Mouse (Mus musculus): ENCODE measurements around the gene 4430402I18Rik.
A peak's percentile ranks its signal among the peaks of the same experiment; 100 is the strongest.

4430402I18Rik gene

GRCm38 (mm10) chr19:28968178-28968577, 578 bp upstream of the 4430402I18Rik start:
- DNase-seq (ENCODE audit: low read depth, low spot score): no peak

- no peak for DNase-seq (ENCODE audit: low read depth, low spot score)
Measured at GRCm38 (mm10) chr19:28964552-28964903, 3.1 kb downstream of the 4430402I18Rik start.

- DNase-seq (ENCODE audit: low read depth, low spot score): peak; percentile 84
Measured at GRCm38 (mm10) chr19:28963842-28964551, 3.6 kb downstream of the 4430402I18Rik start, which contains the start of gene Plpp6. TSS of gene Plpp6 (plus strand) at chr19:28963953.

DNA sequence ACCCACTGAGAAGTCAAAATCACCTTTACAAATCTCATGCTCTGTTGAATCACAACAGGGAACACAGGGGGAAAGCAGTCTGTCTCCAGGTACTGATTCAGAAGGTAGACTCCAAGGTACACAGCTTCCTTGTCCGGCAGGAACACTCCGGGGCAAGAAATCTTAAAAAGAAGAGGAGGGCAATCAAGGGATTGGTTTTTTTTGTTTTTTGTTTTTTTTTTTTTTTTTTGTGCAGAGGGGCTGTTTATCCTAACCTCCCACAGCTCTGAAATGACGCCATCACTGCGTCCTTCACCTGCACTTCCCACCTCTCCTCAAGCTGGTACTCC, 4.1 kb downstream of the 4430402I18Rik start:
- no peak for DNase-seq (ENCODE audit: low read depth, low spot score)

- no peak for DNase-seq (ENCODE audit: low read depth, low spot score)
Measured at GRCm38 (mm10) chr19:28963113-28963512, 4.5 kb downstream of the 4430402I18Rik start.

DNA sequence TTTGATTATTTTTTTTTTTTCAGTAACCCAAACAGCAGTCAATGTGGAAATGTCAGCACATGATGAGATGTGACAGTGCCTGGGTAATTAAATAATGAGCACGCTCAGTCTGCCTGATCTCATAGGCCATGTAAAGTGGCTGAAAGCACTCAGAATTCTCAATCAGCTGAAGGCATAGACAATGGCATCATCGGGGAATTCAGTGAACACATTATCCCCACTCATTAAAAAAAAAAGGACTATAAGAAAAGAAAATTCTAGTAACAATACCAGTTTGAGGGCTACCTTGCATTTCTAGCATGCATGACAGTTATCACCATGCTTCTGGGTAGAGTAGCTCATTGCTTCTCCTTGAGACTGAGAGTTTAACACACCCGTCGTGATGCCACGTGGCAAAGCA, 16.3 kb downstream of the 4430402I18Rik start:
- DNase-seq (ENCODE audit: low read depth, low spot score): no peak

DNA sequence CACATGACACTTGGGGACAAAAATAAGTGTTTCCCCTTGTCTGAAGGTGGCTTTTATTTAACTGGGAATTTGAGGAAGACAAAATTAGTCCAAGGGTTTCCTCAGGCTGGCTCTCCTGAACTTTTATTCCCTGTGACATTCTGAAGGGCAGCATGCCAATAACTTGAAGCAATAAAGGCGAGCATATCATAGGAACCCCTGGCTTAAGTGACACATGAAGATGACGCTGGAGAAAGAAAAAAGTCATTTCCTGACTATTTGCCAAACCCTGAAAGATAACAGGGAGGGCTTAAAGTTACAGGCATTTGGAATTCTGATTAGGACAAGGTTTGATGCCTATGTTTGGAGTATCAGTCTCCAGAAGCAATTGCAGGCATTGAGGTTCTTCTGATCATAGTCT, 20.3 kb downstream of the 4430402I18Rik start:
- DNase-seq (ENCODE audit: low read depth, low spot score): no peak

DNA sequence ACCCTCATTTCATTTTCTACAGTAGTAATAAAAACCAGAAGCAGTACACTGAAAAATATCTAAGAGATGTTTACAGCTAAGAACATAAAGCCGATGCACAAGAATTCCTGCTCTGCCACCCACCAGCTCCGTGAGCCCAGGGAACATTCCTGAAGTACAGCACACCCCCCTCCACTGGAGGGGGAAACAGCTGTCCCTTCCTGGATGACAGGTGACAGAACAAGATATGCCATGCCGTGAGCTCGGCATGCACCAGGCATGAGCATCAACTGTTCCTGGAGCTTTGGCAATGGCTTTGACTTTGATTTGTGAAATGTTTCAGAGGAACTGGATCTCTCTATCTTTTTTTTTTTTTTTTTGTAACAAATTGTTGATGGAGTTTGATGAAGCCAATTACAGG, 20.8 kb downstream of the 4430402I18Rik start:
- no peak for DNase-seq (ENCODE audit: low read depth, low spot score)

DNA sequence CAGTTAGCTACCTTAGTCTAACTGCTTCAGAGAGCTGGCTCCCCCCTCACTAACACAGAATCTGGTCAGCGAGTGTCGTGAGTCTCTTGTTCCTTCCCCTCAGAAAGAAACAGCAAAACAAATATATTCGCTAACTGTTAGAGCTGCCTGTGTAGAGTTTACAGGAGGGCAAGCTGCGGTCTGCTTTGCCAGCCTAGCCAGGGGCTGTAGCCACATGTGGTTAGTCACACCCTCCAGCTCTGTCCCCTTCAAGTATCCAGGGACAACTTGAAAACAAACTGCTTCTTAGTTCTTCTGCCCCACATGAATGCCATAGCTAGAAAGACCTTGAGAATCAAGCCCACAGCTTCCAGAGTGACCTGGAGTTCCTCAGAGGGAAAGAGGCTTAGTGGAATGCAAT, 26.3 kb downstream of the 4430402I18Rik start:
- no peak for DNase-seq (ENCODE audit: low read depth, low spot score)

GRCm38 (mm10) chr19:28940135-28940874, 27.3 kb downstream of the 4430402I18Rik start:
- no peak for DNase-seq (ENCODE audit: low read depth, low spot score)

DNA sequence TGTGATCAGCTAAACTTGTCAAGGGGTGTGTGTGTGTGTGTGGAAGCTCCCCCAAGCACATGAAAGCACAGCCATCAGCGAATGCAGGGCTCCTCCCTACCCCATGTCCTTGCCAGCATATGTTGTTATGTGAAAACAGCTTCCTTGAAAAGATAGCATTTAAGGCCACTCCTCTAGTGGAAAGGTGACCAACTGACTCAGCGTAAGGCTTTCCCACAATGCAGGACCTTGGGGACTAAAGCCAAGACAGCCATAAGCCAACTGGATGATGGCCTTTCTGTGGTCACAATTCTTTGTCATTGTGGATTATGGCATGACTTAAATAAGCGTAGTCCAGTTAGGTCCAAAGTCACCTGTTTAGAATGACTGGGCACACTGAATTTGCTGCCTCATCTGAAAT, 32.7 kb downstream of the 4430402I18Rik start:
- no peak for DNase-seq (ENCODE audit: low read depth, low spot score)

DNA sequence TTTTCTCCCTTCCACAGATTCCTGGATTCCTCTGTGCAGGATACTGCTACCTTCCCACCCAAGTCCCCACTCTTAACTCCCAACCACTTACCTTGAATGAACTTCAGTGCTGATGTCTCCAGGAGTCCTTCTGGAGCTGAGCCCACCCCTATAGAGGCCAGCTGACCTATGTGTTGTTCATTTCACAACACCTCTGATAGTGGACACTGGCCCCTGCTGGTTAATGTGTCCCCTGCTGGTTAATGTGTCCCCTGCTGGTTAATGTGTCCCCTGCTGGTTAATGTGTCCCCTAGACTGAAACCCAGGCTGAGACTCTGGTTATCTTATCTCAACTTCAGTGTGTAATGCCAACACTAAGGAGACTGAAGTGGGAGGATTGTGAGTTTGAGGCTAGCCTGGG, 38.6 kb downstream of the 4430402I18Rik start:
- DNase-seq (ENCODE audit: low read depth, low spot score): no peak

DNA sequence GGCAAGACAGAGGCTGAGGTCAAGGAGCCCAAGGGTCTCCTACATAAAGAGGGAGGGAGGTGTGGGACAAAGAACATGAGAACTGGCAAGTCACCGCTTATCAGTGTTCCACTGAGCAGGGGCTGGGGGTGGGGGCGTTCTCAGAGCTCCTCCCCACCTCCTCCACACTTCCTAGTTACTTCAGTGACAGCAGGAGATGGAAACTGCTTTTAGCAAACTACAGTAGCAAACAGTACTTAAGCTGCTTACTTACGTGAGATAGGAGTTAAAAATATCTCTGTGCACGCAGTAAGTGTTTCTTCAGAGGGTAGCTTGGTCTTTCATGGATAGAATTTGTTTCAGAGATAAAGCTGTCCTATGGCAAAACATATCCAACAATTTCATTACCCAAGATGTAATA, 40.2 kb downstream of the 4430402I18Rik start:
- no peak for DNase-seq (ENCODE audit: low read depth, low spot score)

GRCm38 (mm10) chr19:28926366-28926765, 41.2 kb downstream of the 4430402I18Rik start:
- DNase-seq (ENCODE audit: low read depth, low spot score): no peak

GRCm38 (mm10) chr19:28917839-28918238, 49.8 kb downstream of the 4430402I18Rik start:
- no peak for DNase-seq (ENCODE audit: low read depth, low spot score)

DNA sequence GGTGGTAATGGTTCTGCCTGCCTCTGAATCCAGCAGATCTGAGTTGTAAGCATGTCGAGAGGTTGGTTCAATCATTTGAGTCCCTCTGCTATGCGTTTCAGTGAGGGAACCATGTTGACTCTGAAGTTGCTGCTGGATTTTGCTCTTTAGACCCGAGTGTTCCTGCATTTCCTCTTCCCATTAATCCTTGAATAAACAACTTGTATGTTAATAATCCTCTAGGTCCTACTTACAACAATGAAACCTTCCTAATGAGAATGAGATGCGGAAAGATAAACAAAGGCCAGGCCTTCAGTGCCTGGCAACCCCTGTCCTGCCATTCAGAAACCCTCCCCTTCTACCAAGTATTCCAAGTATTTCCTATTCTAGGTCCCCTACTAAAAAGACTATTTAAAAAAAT, 51.1 kb downstream of the 4430402I18Rik start:
- DNase-seq (ENCODE audit: low read depth, low spot score): no peak

DNA sequence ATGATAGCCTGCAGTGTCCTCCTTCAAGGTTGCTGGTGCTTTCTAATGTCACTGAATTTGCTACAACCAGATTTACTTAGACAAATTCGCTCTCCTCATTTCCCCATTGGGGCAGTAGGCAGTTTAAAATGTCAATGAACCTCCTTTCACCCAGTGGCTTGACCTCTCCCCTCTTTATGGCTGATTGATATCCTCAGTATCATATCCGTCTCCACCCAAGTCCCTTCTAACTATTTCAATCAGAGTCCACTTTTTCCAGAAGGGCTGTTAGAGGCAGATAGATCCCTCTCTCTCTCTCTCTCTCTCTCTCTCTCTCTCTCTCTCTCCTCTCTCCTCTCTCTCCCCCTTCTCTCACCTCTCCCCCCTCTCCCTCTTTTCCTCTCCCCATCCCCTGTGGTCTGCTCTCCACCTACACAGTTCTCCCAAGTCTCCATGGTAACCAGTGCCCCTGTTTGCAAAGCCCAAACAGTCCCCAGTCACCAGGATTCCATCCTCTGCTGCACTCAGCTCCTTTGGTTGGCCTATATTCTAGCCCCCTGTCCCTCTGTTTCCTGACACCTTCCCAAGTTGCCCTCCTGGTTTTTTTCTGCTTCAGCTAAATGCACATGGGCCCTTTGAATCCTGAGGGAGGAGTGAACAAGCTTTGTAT, 51.9 kb downstream of the 4430402I18Rik start:
- DNase-seq (ENCODE audit: low read depth, low spot score): no peak

DNA sequence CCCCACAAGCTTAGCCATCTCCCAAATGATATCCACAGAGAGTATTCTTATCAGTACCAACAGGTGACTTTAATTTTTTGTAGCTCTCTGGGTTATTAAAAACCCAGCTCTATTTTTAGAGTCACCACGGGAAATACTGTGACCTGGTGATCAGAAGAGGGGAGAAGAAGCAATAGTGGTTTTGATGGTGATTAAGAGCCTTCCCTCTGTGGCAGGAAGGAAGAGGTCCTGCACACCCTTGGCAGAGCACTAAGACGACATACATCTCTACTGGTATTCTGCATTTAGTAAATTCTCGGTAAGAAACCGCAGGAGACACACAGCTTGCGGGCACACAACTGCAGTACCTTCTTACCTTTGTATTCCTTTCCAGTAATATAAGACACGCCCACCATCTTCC, 53.0 kb downstream of the 4430402I18Rik start:
- no peak for DNase-seq (ENCODE audit: low read depth, low spot score)

- no peak for DNase-seq (ENCODE audit: low read depth, low spot score)
Measured at GRCm38 (mm10) chr19:28908693-28909092, 58.9 kb downstream of the 4430402I18Rik start.

DNA sequence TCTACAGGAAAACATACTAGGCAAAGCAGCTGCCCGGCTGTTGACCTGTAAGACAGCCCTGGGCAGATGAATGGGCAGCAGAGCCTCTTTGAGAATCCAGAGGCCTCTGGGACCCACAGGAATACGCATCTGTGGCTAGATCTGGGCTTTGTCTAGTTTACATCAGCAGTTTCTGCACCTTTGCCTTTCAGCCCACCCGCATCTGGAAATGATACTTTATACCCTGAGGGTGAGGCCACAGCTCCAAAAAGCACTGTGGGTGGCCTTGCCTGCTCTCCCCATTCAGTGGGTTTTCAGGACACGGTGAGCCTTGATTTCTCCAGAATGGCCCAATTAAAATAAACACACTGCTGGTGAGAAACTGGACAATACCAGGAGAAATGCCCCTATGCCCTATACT, 59.4 kb downstream of the 4430402I18Rik start:
- no peak for DNase-seq (ENCODE audit: low read depth, low spot score)

GRCm38 (mm10) chr19:28903536-28904119, 64.0 kb downstream of the 4430402I18Rik start:
- DNase-seq (ENCODE audit: low read depth, low spot score): no peak

DNA sequence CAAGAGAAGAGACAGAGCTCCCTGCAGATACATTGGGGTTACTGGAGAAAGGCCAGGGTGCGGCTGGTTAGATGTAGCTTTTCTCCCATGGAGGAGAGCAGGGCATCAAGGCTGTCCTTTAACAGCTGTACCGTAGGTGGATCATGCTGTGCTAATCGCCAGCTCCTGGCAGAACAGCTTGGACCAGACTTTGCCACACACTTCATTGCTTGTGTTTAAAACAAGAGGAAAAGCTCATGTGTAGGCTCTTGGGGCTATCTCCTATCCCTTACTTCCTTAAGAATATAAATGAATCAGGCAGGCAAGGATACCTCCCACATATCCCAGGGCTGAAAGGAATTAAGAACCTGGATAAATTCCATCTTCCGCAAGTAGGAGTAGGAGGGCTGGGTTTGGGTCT, 64.8 kb downstream of the 4430402I18Rik start:
- DNase-seq (ENCODE audit: low read depth, low spot score): no peak

Measured in CD4-positive helper T cell, adult 2 months (primary cell).